Mouse (Mus musculus): ENCODE data around the gene Myd88. TPM values are rescaled to one million over a fixed set of nuclear protein-coding genes. Genes with fewer than 3 reads are reported as not detected.
"Not testable (repeated sequence)": the region's sequence is repeated elsewhere in the genome, so short reads cannot be mapped to it uniquely, and the experiment has no call there.

The Myd88 gene
- 1 to 10 TPM; 6.5 to 7.9 TPM for total RNA-seq (2021)
- long read RNA-seq, experiment 1, partial matches to known transcripts = 2 of 7 reads
- long read RNA-seq, experiment 1, other reads (novel, unspliced or antisense) = 1 of 7 reads
- long read RNA-seq, experiment 2, transcript Myd88-201 (6 exons, 1,960 nt) = major isoform, 9 of 10 reads
- long read RNA-seq, experiment 2, partial matches to known transcripts = 0 of 10 reads
- long read RNA-seq, experiment 2, other reads (novel, unspliced or antisense) = 1 of 10 reads

- peak; percentile 92 to 95 for DNase-seq (ENCODE audit: low spot score in 2 of 2)
Observed at GRCm38 (mm10) chr9:119340909-119341816, at the start of gene Myd88. Myd88 (minus strand) TSS chr9:119341411.

GRCm38 (mm10) chr9:119390214-119390613, 49.0 kb upstream of the Myd88 start:
- no peak for DNase-seq (ENCODE audit: low spot score in 2 of 2)

- DNase-seq (ENCODE audit: low spot score in 2 of 2) = no peak
Observed at GRCm38 (mm10) chr9:119388956-119389355, 47.7 kb upstream of the Myd88 start.

DNA sequence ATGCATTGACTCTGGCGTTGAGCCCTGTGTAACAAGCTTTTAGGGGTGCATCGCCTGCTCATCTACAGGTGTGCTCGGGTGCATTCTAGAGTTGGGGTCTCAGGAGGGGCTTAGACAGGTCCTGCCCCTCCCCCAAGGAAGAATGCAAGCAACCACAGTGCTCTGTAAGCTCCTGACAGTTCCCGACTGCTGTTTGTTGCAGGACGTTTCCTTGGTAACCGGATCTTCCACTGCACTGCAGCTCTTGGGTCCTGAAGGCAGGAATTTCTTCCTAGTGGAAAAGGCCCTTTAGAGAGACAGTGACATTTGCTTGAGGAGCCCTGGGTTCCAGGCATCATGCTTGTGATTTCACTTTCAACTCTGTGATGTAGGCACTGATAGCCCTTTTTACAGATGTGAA, 41.4 kb upstream of the Myd88 start:
- DNase-seq (ENCODE audit: low spot score in 2 of 2) = no peak

- no peak for DNase-seq (ENCODE audit: low spot score in 2 of 2)
Observed at GRCm38 (mm10) chr9:119378231-119378630, 37.0 kb upstream of the Myd88 start.

DNA sequence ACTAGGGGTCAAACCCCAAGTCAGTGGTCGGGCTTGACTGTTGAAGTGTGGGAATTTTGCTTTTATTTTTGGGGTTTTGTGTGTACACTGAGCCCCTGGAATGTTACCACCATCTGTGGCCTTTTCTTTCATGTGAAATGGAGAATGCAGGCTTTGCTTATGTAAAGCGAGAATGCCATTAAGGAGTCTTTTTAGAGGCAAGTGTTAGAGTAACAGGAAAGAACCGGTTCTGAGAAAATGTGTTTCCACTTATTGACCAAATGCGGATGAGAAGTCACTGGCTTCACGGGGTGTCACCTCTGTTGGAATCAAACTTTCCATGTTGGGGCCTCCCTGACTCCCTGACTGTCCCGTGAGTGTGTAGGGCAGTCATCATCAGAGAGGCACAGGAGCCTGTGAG, 34.3 kb upstream of the Myd88 start:
- DNase-seq (ENCODE audit: low spot score in 2 of 2) = no peak

GRCm38 (mm10) chr9:119375008-119375407, 33.8 kb upstream of the Myd88 start:
- DNase-seq (ENCODE audit: low spot score in 2 of 2) = no peak

GRCm38 (mm10) chr9:119371251-119371650, 30.0 kb upstream of the Myd88 start:
- no peak for DNase-seq (ENCODE audit: low spot score in 2 of 2)

DNA sequence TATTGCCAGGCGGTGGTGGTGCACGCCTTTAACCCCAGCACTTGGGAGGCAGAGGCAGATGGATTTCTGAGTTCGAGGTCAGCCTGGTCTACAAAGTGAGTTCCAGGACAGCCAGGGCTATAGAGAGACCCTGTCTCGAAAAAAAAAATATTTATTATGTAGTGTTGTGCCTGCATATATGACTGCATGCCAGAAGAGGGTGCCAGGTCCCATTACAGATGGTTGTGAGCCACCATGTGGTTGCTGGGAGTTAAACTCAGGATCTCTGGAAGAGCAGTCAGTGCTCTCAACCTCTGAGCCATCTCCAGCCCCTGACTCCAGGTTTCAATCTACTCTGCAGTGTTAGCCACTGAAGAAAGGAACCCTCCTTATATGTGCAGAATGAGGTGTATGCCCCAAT, 29.6 kb upstream of the Myd88 start:
- not testable (repeated sequence) for DNase-seq (ENCODE audit: low spot score in 2 of 2)

DNA sequence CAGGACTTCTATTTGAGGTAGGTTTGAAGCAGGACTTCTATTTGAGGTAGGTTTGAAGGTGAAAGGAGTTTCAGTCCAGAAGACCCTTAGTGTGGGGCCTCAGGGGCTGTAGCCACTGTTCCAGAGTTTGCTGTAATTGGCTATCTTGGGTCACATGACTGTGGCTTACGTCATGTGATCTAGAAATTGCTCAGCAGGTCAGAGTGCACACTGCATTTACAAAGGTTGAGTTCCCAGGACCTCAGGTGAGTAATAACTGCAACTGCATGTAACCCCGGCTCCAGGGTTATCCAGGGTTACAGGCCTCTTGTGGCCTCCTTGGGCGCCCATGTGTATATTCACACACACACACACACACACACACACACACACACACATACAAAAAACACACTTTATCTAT, 27.2 kb upstream of the Myd88 start:
- DNase-seq (ENCODE audit: low spot score in 2 of 2) = no peak

- DNase-seq (ENCODE audit: low spot score in 2 of 2) = no peak
Observed at GRCm38 (mm10) chr9:119365284-119365683, 24.1 kb upstream of the Myd88 start, which contains the start of gene Slc22a14. Slc22a14 (minus strand) TSS chr9:119365553.

GRCm38 (mm10) chr9:119363229-119363628, 22.0 kb upstream of the Myd88 start:
- DNase-seq (ENCODE audit: low spot score in 2 of 2) = no peak

DNA sequence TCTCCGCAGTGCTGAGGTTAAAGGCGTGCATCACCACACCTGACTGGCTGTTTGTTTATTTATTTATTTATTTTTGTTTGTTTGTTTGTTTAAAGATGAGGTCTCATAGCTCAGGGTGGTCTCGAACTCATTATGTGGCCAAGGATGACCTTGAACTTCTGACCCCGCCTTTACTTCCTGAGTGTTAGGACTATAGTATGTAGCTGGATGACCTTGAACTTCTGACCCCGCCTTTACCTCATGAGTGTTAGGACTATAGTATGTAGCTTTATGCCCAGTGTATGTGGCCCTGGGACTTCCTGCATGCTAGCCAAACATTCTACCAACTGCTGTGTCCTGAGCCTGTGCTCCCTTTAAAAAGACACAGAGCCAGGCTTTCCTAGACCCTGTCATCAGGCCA, 20.2 kb upstream of the Myd88 start:
- no peak for DNase-seq (ENCODE audit: low spot score in 2 of 2)

GRCm38 (mm10) chr9:119358058-119358429, 16.8 kb upstream of the Myd88 start:
- DNase-seq (ENCODE audit: low spot score in 2 of 2) = no peak

- peak; percentile 90 to 92 for DNase-seq (ENCODE audit: low spot score in 2 of 2)
Observed at GRCm38 (mm10) chr9:119357331-119358057, 16.3 kb upstream of the Myd88 start, which contains the start of gene Xylb. Xylb (plus strand) TSS chr9:119357381.

- peak in 1 of 2 experiments; percentile 21 for DNase-seq (ENCODE audit: low spot score in 2 of 2)
Observed at GRCm38 (mm10) chr9:119355943-119356342, 14.7 kb upstream of the Myd88 start.

DNA sequence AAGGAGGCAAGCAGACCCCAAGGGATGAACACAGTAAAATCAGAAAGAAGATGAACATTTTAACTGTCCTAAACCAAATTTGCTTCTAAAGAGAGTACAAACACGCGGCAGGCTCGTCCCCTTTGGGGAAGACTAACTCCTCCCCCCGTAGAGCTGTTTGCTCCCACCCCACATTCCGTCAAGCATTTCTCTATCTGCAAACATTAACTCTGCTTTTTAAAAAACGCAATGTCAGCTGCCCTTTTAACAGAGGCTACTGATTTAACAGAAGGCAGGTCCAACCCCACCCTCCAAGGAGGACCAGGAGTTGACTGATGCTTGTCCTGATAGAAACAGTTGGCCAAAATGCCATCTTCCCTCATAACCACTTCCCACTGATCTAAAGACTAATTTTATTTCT, 12.7 kb upstream of the Myd88 start:
- DNase-seq (ENCODE audit: low spot score in 2 of 2) = no peak

- DNase-seq (ENCODE audit: low spot score in 2 of 2) = peak; percentile 65 to 71
Observed at GRCm38 (mm10) chr9:119352060-119352459, 10.8 kb upstream of the Myd88 start.

GRCm38 (mm10) chr9:119350947-119351705, 9.9 kb upstream of the Myd88 start:
- DNase-seq (ENCODE audit: low spot score in 2 of 2) = no peak

- DNase-seq (ENCODE audit: low spot score in 2 of 2) = no peak
Observed at GRCm38 (mm10) chr9:119350531-119350930, 9.3 kb upstream of the Myd88 start.

GRCm38 (mm10) chr9:119346376-119346775, 5.2 kb upstream of the Myd88 start:
- no peak for DNase-seq (ENCODE audit: low spot score in 2 of 2)

Measured in left cerebral cortex, adult 18-20 months (tissue).